Mouse (Mus musculus) ES-E14 (cell line): Measurements from ENCODE around the gene St7. TPM values are rescaled to one million over a fixed set of nuclear protein-coding genes. Genes with fewer than 3 reads are reported as not detected.

Experiments
- DNase-seq: peaks from one replicate; pipeline ENCODE4 v3.0.0-alpha.2; 2013; ENCODE audit warnings: low read depth, low spot score
- H3K27ac ChIP-seq: 2 replicates; pipeline ENCODE4 v1.5.1; 2012; ENCODE audit warnings: low read depth, mild to moderate bottlenecking, low read length, moderate library complexity, mixed read lengths; ENCODE audit not compliant: poor library complexity, insufficient read depth, severe bottlenecking
- H3K36me3 ChIP-seq: 2 replicates; pipeline ENCODE4 v1.6.1; 2012; ENCODE audit warnings: mild to moderate bottlenecking, low read length, moderate library complexity, mixed read lengths; ENCODE audit not compliant: control insufficient read depth, poor library complexity, insufficient read depth, severe bottlenecking
- H3K4me1 ChIP-seq, 2 experiments: fragments of 150-350 bp in 1 of 2; sonication (generic) in 1 of 2; 2 replicates each; pipeline ENCODE4 v1.6.1; 2012; ENCODE audit warnings: low read length in 2 of 2, mild to moderate bottlenecking in 1 of 2, mixed read lengths in 1 of 2; ENCODE audit not compliant: control insufficient read depth in 2 of 2, insufficient read depth in 2 of 2, poor library complexity in 1 of 2
- H3K4me3 ChIP-seq, 2 experiments: fragments of 150-350 bp in 1 of 2; sonication (generic) in 1 of 2; 2 replicates each; pipeline ENCODE4 v1.5.1; 2012; ENCODE audit warnings: low read length in 2 of 2, low read depth in 1 of 2, mild to moderate bottlenecking in 1 of 2, mixed read lengths in 1 of 2; ENCODE audit not compliant: insufficient read depth in 1 of 2, poor library complexity in 1 of 2, severe bottlenecking in 1 of 2
- H3K9ac ChIP-seq: 2 replicates; pipeline ENCODE4 v1.6.1; 2012; ENCODE audit warnings: low read depth, mild to moderate bottlenecking, low read length, mixed read lengths; ENCODE audit not compliant: poor library complexity, insufficient read depth, severe bottlenecking
- H3K9me3 ChIP-seq: fragments of 150-350 bp; sonication (generic); 2 replicates; pipeline ENCODE4 v1.6.1; 2012; ENCODE audit warnings: low read depth, mild to moderate bottlenecking, low read length; ENCODE audit not compliant: control insufficient read depth, insufficient read depth
- CHD2 ChIP-seq: IDR thresholded peaks from 2 replicates; pipeline ENCODE4 v1.6.1; 2014; ENCODE audit warnings: mild to moderate bottlenecking, low read depth, low read length, inconsistent platforms
- HCFC1 ChIP-seq: IDR thresholded peaks from 2 replicates; pipeline ENCODE4 v1.6.1; 2012; ENCODE audit warnings: low read length, inconsistent platforms, borderline replicate concordance; ENCODE audit not compliant: insufficient read depth
- MAFK ChIP-seq: IDR thresholded peaks from 2 replicates; pipeline ENCODE4 v1.6.1; 2014; ENCODE audit warnings: mild to moderate bottlenecking, low read depth, low read length, inconsistent platforms; ENCODE audit not compliant: insufficient read depth
- ZC3H11A ChIP-seq: IDR thresholded peaks from 2 replicates; pipeline ENCODE4 v1.6.1; 2012; ENCODE audit warnings: low read depth, mild to moderate bottlenecking, inconsistent platforms, low read length, borderline replicate concordance
- ZNF384 ChIP-seq: IDR thresholded peaks from 2 replicates; pipeline ENCODE4 v1.6.1; 2012; ENCODE audit warnings: low read depth, low read length, inconsistent platforms
- in situ Hi-C, 2 experiments: fragments of 600-800 bp; cut with MboI; formaldehyde crosslinking; loops; one replicate each; pipeline ENCODE4 v1.15.1; 2025; ENCODE audit warnings: low sequenced_read_pairs in 2 of 2, inconsistent platforms in 1 of 2; ENCODE audit not compliant: unreplicated experiment in 2 of 2
- total RNA-seq: library from RNA; depleted of rRNA; stranded (reverse); fragments of 300-350 nt; gene quantifications from 2 replicates; pipeline ENCODE4 v1.2.3, GENCODE M21; 2012

St7 gene
- total RNA-seq, 1 experiment, result 4.2 TPM

DNA sequence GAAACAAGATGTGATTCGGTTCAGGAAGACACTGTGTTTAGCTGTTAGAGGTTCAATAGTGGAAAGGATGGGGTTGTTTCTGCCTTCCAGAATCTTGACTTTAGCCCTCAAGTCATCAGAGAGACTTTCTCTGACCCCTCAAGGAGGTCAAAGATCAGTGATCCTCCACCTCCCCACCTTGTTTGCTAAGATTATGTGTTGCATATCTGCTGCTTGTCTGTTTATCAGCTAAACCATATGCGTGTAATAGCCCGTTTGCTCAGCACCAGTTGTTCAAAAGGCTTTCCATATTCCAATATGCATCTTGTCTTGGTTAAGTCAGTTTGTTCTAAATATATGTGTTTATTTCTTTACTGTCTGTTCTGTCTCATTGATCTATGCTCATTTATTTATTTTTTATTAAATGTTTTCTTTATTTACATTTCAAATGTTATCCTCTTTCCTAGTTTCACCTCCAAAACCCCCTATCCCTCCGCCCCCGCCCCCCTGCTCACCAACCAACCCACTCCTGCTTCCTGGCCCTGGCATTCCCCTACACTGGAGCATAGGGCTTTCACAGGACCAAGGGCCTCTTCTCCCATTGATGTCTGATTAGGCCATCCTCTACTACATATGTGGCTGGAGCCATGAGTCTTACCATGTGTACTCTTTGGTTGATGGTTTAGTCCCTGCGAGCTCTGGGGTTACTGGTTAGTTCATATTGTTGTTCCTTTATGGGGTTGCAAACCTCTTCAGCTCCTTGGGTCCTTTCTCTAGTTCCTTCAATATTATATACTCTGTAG, 84.5 kb downstream of the St7 start:
- TF ChIP-seq HCFC1 (no peak), ZNF384 (no peak), CHD2 (no peak), MAFK (no peak), ZC3H11A (no peak)
- Histone ChIP-seq H3K9me3 (no peaks in the 10 kb centered on the region), H3K4me3 (no peak overlapping the region), H3K9ac (no peak overlapping the region), H3K4me1 (no peaks in the 10 kb centered on the region), H3K36me3 (no peaks in the 10 kb centered on the region), H3K27ac (no peak overlapping the region)
- in situ Hi-C loops, result no loop called here
- no peak for DNase-seq

DNA sequence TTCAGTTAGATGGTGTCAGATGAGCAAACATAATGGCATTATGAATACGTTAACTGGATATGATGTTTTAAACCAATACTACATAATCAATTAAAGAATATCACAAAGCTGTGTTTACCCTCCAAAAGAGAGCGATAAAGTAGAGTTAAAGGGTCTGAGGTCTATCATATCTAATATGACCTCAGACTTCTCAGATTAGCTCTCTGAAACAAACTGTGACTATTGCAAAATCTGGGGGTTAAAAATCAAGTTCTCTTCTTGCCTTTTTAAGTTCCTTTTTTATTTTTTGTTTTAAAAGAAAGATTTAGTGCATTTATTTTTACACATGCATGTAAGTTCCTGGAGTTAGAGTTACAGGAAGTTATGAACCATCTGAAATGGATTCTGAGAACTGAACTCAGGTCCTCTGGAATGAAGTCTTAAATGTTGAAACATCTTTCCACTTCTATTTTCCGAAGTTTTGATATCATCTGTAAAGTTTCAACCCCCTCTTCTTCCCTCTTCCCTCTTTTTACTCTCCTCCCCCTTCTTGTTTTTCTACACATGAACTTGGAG, 86.0 kb downstream of the St7 start:
- DNase-seq, result no peak
- Histone ChIP-seq H3K27ac (no peak overlapping the region), H3K9ac (no peak overlapping the region), H3K4me3 (no peak overlapping the region), H3K9me3 (no peaks in the 10 kb centered on the region), H3K36me3 (no peaks in the 10 kb centered on the region), H3K4me1 (no peaks in the 10 kb centered on the region)
- in situ Hi-C loops, result no loop called here
- TF ChIP-seq CHD2, result no peak
- TF ChIP-seq ZNF384, result no peak
- no peak for TF ChIP-seq MAFK
- TF ChIP-seq ZC3H11A, result no peak
- no peak for TF ChIP-seq HCFC1

GRCm38 (mm10) chr6:17783511-17783910, 90.8 kb downstream of the St7 start:
- no peaks in the 10 kb centered on the region for H3K9me3 ChIP-seq
- in situ Hi-C loops, result no loop called here
- no peaks in the 10 kb centered on the region for H3K4me1 ChIP-seq
- H3K9ac ChIP-seq, result no peak overlapping the region
- no peak for DNase-seq
- H3K36me3 ChIP-seq, result no peaks in the 10 kb centered on the region
- no peak overlapping the region for H3K4me3 ChIP-seq
- no peak overlapping the region for H3K27ac ChIP-seq
- no peak for TF ChIP-seq ZC3H11A
- no peak for TF ChIP-seq ZNF384
- TF ChIP-seq MAFK, result no peak
- no peak for TF ChIP-seq HCFC1
- no peak for TF ChIP-seq CHD2

- no peak overlapping the region for H3K27ac ChIP-seq
- TF ChIP-seq CHD2 (no peak), MAFK (no peak), HCFC1 (no peak), ZNF384 (no peak), ZC3H11A (no peak)
- H3K4me3 ChIP-seq, result no peak overlapping the region
- H3K36me3 ChIP-seq, result no peaks in the 10 kb centered on the region
- no peak for DNase-seq
- no peaks in the 10 kb centered on the region for H3K4me1 ChIP-seq
- no peaks in the 10 kb centered on the region for H3K9me3 ChIP-seq
- in situ Hi-C loops, result no loop called here
- H3K9ac ChIP-seq, result no peak overlapping the region
These were observed 91.8 kb downstream of the St7 start for GRCm38 (mm10) chr6:17784523-17784922.
